Mouse (Mus musculus): ENCODE measurements around the gene Hspa14. TPM values are rescaled to one million over a fixed set of nuclear protein-coding genes. Genes with fewer than 3 reads are reported as not detected.

Hspa14 gene
- total RNA-seq (2021): 10 to 100 TPM; 47.0 to 48.8 TPM
- long read RNA-seq, transcript Hspa14-201 (14 exons, 1,795 nt): major isoform, 34 of 46 reads
- long read RNA-seq, partial matches to known transcripts: 1 of 46 reads
- long read RNA-seq, other reads (novel, unspliced or antisense): 11 of 46 reads

DNA sequence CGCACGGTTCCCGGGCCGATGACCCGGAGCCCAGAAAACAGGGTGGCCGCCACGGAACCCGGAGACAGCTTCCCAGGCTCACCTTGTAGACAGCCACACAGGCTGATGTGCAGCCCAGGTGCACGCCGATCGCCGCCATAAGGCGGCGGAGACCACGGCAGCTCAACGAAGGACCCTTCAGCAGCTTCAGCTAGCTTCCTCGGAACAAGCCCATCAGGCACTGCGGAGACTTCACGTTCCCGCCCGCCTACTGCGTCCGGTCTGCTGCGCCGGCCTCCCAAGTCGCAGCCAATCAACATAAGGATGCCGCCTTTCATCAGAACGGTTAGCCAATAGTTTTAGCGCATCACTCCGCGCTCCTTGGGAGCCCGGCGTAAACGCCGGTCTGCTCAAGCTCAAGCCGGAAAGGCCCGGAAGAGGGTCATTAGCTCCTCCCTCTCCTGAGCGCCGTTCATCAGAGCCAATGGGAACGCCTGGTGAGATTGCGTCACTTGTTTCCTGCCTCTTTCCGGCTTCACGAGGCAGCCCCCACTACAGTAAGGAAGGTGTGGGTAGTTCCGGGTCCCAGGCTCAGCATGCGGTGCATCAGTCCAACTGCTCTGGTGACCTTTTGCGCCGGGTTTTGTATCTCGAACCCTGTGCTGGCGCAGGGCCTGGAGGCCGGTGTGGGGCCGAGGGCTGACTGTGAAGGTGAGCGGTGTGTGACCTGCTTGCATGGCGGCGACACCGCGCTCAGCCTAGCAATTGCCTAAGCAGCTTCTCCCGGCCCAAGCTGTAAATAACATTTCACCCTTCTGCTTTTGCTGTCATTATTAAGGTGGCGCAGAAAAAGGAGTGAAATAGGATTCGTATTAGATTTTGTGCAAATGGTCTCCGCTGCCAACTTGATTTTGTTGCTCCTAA, at the start of gene Hspa14, which contains the start of the genes Gm45902 and Cdnf:
Gene Hspa14, minus strand, starts transcription at position 263 of the 903 bp plus-strand sequence.
Gene Gm45902, minus strand, starts transcription at position 239 of the 903 bp plus-strand sequence.
Gene Cdnf, plus strand, starts transcription at position 479 of the 903 bp plus-strand sequence.
- DNase-seq (ENCODE audit: low spot score in 2 of 2): peak; percentile 94

DNA sequence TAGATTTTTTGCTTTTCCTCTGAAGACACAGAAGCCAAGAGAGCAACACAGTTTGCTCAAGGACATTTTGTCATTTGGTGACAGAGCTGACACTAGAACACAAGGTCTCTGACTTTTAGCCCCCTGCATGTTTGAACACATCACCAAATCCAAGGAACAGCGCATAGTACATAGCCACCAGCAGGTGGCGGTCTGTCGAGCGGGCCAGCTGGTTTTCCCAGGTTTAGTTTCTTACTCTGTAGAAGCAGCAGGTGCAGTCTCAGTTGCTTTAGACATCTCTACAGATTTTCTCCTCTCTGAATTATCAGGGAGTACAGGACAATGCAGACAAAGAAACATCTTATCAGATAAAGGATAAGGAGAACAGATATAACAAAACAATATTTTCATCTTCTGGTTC, 34.0 kb upstream of the Hspa14 start:
- peak; percentile 45 to 63 for DNase-seq (ENCODE audit: low spot score in 2 of 2)

DNA sequence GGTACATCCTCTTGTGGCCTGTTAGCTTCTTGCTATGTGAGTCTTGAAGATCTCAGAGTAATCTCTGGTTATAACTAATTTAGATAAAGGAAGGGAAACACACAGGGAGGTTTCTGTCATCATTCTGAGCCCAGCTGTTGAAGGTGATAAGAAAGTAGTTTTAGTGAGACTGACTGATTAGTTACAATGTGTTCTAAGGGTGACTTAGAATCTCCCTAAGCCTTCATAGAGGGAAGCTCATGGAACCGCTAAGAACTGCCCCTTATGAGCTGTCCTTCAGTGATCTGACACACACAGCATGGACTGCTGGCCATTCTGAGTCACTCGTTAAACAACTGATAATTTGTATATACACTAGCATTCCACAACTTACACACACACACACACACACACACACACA, 33.4 kb upstream of the Hspa14 start:
- no peak for DNase-seq (ENCODE audit: low spot score in 2 of 2)

DNA sequence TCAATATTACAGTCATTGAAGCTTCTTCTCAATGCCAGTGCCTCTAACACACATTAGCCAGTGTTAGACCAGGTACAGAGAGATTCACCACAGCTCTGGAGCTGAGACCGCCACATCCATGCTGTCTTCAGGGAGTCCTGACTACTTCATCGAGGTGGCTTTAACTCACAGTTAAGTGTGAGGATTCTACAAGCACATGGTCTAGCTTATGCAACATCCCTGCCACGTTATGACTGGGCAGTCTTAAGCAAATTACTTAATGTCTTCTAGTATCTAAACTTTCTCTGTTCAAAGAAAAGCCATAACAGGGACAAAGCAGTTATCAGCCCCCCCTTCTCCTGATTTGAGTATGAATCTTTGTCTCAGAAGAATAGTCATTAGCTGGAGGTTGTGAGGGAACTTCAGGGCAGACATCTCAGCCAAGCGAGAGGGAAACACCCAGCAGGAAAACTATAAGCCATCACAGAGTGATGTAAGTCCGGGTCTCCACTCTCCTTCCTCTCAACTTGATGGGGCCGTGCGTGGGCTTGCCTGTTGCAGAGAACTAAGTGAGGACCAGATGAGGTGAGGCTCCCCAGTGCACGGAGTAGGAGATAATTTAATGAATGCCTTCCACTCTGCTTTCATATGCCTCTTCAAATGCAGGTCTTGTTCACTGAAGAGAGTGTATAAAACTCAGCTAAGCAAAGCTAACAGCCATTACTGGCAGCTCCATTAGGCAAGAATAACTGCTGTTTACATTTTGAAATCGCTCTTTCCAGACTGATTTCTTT, 28.9 kb upstream of the Hspa14 start:
- DNase-seq (ENCODE audit: low spot score in 2 of 2): no peak

DNA sequence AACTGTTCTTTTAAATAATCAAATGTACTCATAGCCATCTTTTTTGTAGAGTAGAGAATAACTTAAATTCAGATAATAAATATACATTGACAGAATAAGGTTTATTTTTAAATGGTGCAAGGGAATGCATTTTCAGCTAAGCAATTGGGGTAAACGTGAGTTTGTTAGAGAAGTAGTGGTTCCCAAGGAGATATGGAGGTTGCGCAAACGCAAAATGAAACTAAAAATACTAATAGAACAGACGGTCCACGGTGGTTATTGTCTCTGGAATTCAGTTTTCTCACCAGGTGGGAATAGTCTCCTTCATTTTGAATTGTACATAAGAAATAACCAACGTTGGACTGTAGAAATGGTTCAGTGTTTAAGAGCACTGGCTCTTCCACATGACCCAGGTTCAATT, 13.7 kb upstream of the Hspa14 start:
- no peak for DNase-seq (ENCODE audit: low spot score in 2 of 2)

DNA sequence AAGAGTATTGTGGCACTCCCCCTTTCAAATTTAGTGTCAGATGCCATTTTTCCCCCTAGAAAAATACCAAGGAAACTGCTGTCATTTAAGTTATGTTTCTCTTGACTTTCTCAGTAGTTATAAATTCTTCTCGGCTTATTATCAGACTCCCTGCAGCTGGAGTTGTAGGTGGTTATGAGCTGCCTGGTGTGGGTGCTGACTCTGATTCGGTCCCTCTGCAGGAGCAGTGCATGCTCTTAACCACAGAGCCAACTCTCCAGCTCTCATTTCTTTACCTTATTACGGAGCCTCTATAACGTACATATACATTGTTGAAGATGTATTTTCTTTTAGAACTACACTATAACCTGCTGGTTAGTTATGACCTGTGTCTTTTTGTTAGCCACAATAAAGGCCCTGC, 9.9 kb upstream of the Hspa14 start:
- DNase-seq (ENCODE audit: low spot score in 2 of 2): no peak

DNA sequence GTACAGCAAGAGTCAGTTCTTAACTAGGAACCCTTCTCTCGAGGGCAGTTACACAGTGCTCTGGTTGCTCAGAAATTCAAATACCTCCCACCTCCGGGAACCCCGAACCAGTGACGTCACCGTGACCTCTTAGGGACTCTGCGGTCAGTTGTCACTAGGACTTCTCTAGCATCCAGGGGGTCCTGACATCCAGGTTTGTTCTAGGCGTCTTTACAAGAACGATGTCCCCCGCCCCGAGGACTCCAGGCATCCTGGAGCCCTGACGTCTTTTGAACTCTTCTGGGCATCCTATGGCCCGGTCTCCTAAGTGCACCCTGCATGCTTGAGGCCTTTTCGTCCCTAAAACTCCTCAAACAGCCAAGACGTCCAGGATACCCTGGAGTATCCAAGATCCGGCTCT, 538 bp downstream of the Hspa14 start:
- no peak for DNase-seq (ENCODE audit: low spot score in 2 of 2)

DNA sequence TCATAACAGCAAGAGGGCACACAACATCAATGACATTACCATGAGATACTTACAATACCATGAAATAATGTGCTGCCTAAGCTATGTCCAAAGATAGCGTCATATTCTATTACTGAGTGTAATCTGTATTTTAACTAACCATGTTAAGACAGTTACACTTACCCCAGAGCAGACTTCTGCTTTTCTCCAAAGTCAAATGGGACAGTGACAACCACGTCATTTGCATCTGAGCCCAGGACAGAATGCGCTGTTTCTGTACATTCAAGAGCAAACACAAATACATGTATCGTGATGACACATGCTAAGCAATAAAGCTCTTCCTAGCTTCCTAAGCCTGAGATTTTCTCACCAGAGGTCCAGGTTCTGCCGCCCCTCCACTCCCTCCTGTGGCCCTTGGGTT, 11.7 kb downstream of the Hspa14 start:
- no peak for DNase-seq (ENCODE audit: low spot score in 2 of 2)

DNA sequence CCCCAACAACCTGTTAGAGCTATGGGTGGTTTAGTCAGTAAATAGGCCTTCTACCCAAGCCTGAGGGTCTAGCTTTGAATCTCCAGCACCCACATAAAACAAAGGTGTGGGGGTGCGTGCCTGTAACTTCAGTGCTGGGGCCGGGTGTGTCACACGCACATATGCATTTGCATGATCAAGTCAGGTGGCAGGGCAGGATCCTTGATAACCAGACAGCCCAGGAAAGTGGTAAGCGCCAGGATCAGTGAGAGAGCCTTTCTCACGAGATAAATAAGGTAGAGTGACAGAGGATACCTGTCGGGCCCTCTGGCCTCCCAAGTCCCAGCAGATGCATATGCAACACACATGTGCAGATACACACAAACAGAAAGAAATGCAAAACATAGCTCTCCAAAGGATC, 13.1 kb downstream of the Hspa14 start:
- no peak for DNase-seq (ENCODE audit: low spot score in 2 of 2)

DNA sequence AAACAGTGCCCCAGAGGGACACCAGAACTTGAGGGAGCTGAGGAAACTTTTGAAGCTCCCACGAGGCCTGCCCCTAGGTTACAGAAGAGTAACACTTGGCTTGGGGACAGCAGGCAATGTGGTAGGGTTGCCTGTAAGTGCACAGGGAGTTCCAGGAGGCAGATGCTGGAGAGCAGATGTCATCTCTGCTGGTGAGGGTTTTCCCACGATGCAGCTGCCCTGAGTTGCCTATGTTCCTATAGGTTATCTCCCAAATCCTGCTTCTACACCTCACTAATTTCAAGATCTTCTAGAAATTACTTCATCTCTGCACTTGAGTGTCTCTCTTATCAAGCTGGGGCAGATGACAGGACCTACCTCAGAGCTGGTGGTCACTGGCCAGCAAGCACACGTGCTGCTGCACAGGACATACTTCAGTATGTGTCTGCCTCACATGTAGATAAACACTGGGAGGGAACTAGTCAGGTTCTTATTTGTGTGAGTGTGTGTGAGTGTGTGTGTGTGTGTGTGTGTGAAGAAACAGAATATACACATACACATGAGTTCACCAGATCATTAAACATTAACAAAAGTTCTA, 18.7 kb downstream of the Hspa14 start:
- DNase-seq (ENCODE audit: low spot score in 2 of 2): no peak

DNA sequence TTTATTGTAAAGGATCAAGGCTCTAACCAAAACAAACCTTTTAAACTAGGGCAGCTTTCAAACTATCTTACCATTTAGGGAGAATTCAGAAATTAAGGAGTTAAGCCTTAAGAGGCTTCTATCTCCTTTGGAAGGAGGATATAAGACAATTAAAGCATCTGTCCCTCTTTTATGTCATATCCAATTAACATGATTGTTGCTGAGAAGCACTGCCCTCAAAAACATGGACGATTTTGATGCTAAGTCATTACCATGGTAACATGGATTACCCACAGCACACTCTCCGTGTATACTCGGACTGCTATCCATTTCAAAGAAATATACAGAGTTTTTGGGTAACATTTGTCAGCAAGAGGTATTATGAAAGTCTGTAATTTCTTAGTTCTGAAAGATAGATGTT, 22.8 kb downstream of the Hspa14 start:
- DNase-seq (ENCODE audit: low spot score in 2 of 2): no peak

DNA sequence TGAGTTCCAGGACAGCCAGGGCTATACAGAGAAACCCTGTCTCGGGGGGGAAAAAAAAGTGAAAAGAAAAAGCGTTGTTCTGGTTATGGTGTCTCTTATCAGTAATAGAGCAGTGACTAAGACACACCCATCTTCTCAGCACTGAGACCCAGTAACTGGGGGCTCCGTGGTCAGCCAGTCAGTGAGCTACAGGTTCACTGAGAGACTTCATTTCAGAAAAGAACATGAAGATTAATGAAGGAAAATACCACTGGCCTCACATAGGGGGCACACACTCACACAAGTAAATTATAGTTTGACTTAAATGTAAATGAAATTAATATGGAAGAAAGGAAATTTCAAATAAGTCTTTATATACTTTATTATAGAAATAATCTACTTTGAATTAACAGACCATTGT, 32.4 kb downstream of the Hspa14 start:
- DNase-seq (ENCODE audit: low spot score in 2 of 2): no peak

DNA sequence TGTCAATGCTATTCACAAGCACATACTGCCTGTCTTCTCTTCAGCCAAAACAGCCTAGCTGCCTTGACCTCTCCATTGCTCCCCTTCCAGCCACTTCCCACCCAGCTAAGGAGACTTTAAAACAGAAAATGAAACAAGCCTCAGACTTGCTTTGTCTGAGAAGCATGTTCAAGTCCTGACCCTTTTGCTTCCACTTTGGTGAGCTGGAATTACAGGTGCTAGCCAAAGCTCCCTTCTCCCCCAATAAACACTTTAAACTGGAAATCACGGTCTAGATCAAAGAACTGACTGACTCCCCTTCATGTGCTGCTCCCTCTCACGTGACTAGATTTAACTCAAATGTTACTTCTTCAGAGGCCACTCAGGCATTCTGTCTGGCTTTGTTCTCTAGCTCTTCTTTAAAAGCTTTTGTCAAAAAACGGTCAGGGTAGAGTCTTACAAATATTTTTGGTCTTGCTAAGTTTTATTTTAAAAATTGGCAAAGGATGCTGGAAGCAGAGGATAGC, 36.8 kb downstream of the Hspa14 start:
- DNase-seq (ENCODE audit: low spot score in 2 of 2): no peak

DNA sequence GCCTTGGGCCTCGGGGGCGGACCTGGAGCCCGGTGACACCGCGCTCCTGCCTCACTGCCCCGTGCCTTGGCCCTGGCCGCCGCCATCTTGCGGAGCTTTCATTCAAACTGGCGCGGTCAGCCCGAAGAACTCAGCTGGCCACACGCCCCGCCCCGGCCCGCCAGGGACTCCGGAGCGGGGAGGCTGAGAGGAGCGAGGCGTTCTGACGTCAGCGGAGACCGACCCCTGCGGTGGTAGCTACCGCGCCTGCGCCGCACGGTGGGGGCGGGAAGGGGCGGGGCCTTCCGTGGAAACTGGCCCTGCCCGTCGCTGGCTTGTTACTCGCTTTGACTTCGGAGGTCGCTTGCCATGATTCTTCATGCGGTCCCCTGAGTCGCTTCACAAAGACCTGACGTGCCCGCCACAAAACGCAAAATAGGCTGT, 37.7 kb downstream of the Hspa14 start, which contains the start of gene Suv39h2:
Gene Suv39h2, minus strand, starts transcription at position 171 of the 423 bp plus-strand sequence.
- DNase-seq (ENCODE audit: low spot score in 2 of 2): peak; percentile 96 to 98

DNA sequence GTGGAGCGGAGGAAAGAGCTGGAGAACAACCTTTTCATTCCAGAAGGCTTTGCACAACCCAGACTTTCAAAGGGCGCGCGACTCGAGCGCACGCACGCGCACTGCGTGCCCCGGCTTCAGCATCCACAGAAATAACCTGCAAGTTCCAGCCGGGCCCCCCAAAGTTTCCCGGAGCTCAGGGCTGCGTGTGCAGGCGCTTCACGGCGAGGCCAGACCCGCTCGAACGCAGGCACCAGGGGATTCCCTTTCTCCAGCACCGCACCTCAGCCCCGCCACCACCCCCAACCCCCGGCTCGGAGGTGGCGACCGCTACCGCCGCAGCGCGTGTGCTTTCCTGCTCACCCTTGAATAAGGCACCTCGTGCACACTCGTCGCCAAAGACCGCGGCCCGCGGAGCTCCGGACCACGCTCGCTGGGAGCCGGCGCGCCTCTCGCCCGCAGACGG, 38.2 kb downstream of the Hspa14 start:
- DNase-seq (ENCODE audit: low spot score in 2 of 2): peak; percentile 49 to 69

DNA sequence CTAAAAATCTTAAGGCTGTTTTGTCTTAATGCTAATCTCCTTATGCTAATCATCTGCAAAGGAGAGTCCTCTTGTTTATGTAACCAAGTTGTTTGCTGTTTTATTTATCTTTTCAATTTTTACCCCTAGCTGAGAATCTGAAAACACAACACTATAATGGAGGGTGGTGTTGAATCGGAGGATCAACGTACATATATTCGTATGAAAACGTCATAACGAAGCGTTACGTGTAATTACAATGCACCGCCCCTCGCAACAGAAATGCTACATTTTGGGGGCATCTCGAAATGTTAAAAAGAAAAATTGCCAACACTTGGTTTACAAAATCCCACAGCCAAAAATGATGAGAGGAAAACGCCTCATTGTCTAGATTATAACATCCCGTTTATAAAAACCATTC, 38.7 kb downstream of the Hspa14 start:
- no peak for DNase-seq (ENCODE audit: low spot score in 2 of 2)

DNA sequence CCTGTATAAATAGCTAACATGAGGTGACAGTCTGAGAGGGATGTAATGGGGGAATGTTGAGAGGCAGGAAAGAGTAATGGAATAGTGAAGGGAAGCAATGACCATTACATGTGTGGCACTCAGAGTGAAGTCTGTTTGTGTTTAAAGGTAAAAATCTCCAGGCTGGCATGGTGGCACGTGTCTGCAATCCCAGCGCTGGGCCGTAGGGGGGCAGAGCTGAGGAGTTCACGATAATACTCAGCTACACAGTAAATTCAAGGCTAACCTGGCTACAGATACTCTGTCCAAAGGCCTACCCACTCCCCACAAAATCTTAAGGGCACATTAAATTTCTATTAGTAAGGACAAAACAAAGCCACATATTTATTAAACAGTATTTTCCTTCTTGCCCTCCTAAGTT, 56.0 kb downstream of the Hspa14 start:
- DNase-seq (ENCODE audit: low spot score in 2 of 2): no peak

DNA sequence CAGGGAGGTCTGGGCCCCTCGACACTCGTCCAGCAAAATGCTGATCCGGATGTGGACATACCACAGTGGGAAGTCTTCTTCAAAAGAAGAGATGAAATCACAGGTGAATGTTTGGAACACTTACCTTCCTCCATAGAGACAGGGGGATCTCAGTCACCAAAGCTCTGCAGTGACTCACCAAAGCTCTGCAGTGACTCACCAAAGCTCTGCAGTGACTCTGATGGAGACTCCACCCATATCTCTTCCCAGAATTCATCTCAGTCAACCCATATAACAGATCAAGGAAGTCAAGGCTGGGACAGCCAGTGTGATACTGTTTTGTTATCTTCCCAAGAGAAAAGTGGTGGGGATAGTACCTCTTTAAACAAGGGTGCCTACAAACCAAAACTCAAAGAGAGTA, 59.5 kb downstream of the Hspa14 start:
- DNase-seq (ENCODE audit: low spot score in 2 of 2): no peak

DNA sequence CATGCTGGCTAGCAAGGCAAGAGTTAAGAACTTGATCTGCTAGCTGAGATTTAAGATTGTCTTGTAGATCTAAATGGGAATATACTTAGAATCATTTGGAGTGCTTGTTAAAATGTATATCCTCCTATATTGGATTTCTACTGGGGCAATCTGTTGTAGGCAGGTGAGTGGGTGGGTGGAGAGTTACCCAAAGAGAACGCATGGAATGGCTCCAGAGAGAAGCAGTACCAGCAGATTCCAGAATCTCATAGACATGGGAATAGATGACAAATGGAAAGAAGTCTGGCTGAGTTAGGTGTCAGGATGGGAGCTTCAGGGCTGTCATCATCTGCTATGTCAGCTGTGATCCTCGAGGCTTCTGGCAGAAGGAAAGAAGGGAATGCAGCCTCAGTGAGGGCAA, 63.2 kb downstream of the Hspa14 start:
- DNase-seq (ENCODE audit: low spot score in 2 of 2): no peak

DNA sequence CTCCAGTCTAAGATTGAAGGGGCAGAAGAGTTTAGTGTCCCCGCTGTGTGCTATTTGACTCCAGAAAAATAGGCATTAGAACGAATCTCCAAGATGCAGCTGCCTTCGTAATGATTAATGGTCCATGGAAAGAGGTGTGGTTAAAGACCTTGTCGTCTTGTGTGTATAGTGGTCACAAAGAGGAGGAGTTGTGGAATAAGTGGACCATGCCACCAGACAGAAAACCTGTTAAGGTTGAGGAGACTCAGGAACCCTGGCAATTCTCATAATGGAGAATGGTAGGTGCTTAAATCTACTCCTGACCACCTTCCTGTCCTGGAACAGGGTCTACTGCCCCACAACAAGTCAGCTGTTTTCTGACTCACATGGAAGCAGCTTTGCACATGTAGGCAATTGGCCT, 66.6 kb downstream of the Hspa14 start:
- no peak for DNase-seq (ENCODE audit: low spot score in 2 of 2)

DNA sequence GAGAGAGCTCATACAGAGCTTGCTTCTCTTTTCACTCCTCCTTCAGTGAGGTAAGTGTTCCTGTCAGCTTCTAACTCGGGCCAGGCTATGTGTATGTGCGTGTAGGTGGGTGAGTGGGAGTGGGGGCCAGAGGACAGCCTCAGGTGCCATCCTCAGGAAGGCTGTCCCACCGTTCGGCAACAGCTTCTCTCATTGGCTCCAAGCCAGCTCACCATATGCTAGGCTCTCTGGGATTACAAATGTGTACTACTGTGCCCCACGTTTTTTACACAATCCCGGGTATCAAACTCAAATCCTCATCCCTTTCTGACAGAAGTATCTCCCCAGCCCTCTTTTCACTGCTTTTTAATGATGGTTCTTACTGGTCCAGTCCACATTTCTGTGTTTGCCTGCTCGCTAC, 68.4 kb downstream of the Hspa14 start:
- DNase-seq (ENCODE audit: low spot score in 2 of 2): peak in 1 of 2 experiments; percentile 17
